Mouse (Mus musculus) neural tube, embryonic 15.5 days (tissue): ENCODE measurements around the gene Pim3. TPM values are rescaled to one million over a fixed set of nuclear protein-coding genes. Genes with fewer than 3 reads are reported as not detected.
A peak's percentile ranks its signal among the peaks of the same experiment; 100 is the strongest.

Experiments
- ATAC-seq: fragments of 200-750 bp; cut with Nextera tagmentation; 2 replicates; pipeline ENCODE4 v1.8.0; 2017; ENCODE audit warnings: mild to moderate bottlenecking, moderate TSS enrichment, moderate library complexity; ENCODE audit not compliant: low FRiP score
- H3K27ac ChIP-seq: fragments of 300-500 bp; sonication (generic); replicated peaks from 2 replicates; pipeline ENCODE4 v1.5.1; 2015; ENCODE audit warnings: mild to moderate bottlenecking, inconsistent platforms
- H3K27me3 ChIP-seq: fragments of 300-500 bp; sonication (generic); replicated peaks from 2 replicates; pipeline ENCODE4 v1.6.1; 2015; ENCODE audit warnings: inconsistent platforms
- H3K36me3 ChIP-seq: fragments of 300-500 bp; sonication (generic); 2 replicates; pipeline ENCODE4 v1.6.1; 2015; ENCODE audit warnings: inconsistent platforms
- H3K4me1 ChIP-seq: fragments of 300-500 bp; sonication (generic); 2 replicates; pipeline ENCODE4 v1.6.1; 2015; ENCODE audit warnings: inconsistent platforms
- H3K4me2 ChIP-seq: fragments of 300-500 bp; sonication (generic); 2 replicates; pipeline ENCODE4 v1.6.1; 2015; ENCODE audit warnings: inconsistent platforms, mild to moderate bottlenecking, moderate library complexity
- H3K4me3 ChIP-seq: fragments of 300-500 bp; sonication (generic); replicated peaks from 2 replicates; pipeline ENCODE4 v1.5.1; 2015; ENCODE audit warnings: mild to moderate bottlenecking, inconsistent platforms
- H3K9ac ChIP-seq: fragments of 300-500 bp; sonication (generic); replicated peaks from 2 replicates; pipeline ENCODE4 v1.6.1; 2015; ENCODE audit warnings: mild to moderate bottlenecking, inconsistent platforms
- H3K9me3 ChIP-seq: fragments of 300-500 bp; sonication (generic); replicated peaks from 2 replicates; pipeline ENCODE4 v1.6.1; 2016; ENCODE audit warnings: inconsistent platforms
- WGBS: fragments of 180-500 bp; shearing (Covaris S2); methylation state at CpG from one replicate; pipeline ENCODE4 v1.1.7; 2015; ENCODE audit warnings: mixed read lengths; 5-methylcytosine and 5-hydroxymethylcytosine counted together
- polyA plus RNA-seq: library from polyadenylated mRNA; unstranded; fragments of >200 nt; fragmentation: Nextera tagmentation; extraction: Ambion mirVana; gene quantifications from 2 replicates; pipeline ENCODE4 v1.2.1, GENCODE M21; 2015

Pim3 gene
- polyA plus RNA-seq, 1 experiment from 2014 or later: 78.7 TPM

GRCm38 (mm10) chr15:88874061-88874460 lies 12.1 kb downstream of the Pim3 start:
- 91% methylated on average over 3 of the region's 3 CpGs for whole genome bisulfite sequencing

GRCm38 (mm10) chr15:88874477-88874876 lies 12.5 kb downstream of the Pim3 start:
- ATAC-seq: no peak
- Histone ChIP-seq H3K4me1 (peaks cover 5% of the 10 kb centered on the region; the same call in 1 of the 2 replicates), H3K27ac (no peak overlapping the region), H3K9ac (no peak overlapping the region), H3K9me3 (no peaks in the 10 kb centered on the region), H3K36me3 (no peaks in the 10 kb centered on the region), H3K4me2 (no peak overlapping the region), H3K27me3 (peaks cover 7% of the 10 kb centered on the region), H3K4me3 (no peak overlapping the region)
- WGBS: 95% methylated on average over 6 of the region's 6 CpGs

More at GRCm38 (mm10) chr15:88874061-88874460, 12.1 kb downstream of the Pim3 start:
- Histone ChIP-seq H3K4me3 (no peak overlapping the region), H3K4me2 (no peak overlapping the region), H3K4me1 (peaks cover 5% of the 10 kb centered on the region; the same call in 1 of the 2 replicates), H3K27ac (no peak overlapping the region), H3K9ac (no peak overlapping the region), H3K36me3 (no peaks in the 10 kb centered on the region), H3K9me3 (no peaks in the 10 kb centered on the region), H3K27me3 (peaks cover 7% of the 10 kb centered on the region)
- ATAC-seq: no peak

GRCm38 (mm10) chr15:88875625-88876081 lies 13.7 kb downstream of the Pim3 start:
- H3K27me3 ChIP-seq: peaks cover 7% of the 10 kb centered on the region
- H3K27ac ChIP-seq: no peak overlapping the region
- peaks cover 5% of the 10 kb centered on the region; the same call in 1 of the 2 replicates for H3K4me1 ChIP-seq
- no peak overlapping the region for H3K9ac ChIP-seq
- H3K4me3 ChIP-seq: no peak overlapping the region
- H3K4me2 ChIP-seq: 0 out of 2 replicates have a peak overlapping the region, but pooled peaks have one; percentile 32
- no peak for ATAC-seq
- no peaks in the 10 kb centered on the region for H3K36me3 ChIP-seq
- no peaks in the 10 kb centered on the region for H3K9me3 ChIP-seq
- 40% methylated on average over 10 of the region's 10 CpGs for WGBS

- WGBS: 14% methylated on average over 28 of the region's 28 CpGs
- Histone ChIP-seq H3K9me3 (no peaks in the 10 kb centered on the region), H3K4me1 (peaks cover 5% of the 10 kb centered on the region; the same call in 1 of the 2 replicates), H3K36me3 (no peaks in the 10 kb centered on the region), H3K27ac (no peak overlapping the region), H3K27me3 (peaks cover 7% of the 10 kb centered on the region), H3K9ac (no peak overlapping the region), H3K4me2 (peak overlapping the region; percentile 32), H3K4me3 (no peak overlapping the region)
- no peak for ATAC-seq
These were observed 14.4 kb downstream of the Pim3 start for GRCm38 (mm10) chr15:88876155-88877020.

- Histone ChIP-seq H3K27me3 (peaks cover 7% of the 10 kb centered on the region), H3K4me1 (peaks cover 5% of the 10 kb centered on the region; the same call in 1 of the 2 replicates), H3K4me3 (no peak overlapping the region), H3K9me3 (no peaks in the 10 kb centered on the region), H3K4me2 (no peak overlapping the region), H3K9ac (no peak overlapping the region), H3K36me3 (no peaks in the 10 kb centered on the region), H3K27ac (no peak overlapping the region)
- WGBS: 84% methylated on average over 10 of the region's 10 CpGs
- ATAC-seq: no peak
These were observed 15.0 kb downstream of the Pim3 start for GRCm38 (mm10) chr15:88877021-88877400.

GRCm38 (mm10) chr15:88881253-88882044 lies 19.5 kb downstream of the Pim3 start:
- Histone ChIP-seq H3K4me1 (peaks cover 1% of the 10 kb centered on the region; the same call in 1 of the 2 replicates), H3K4me3 (no peak overlapping the region), H3K27ac (no peak overlapping the region), H3K27me3 (no peaks in the 10 kb centered on the region; the same call in 1 of the 2 replicates), H3K9ac (no peak overlapping the region), H3K4me2 (no peak overlapping the region), H3K36me3 (no peaks in the 10 kb centered on the region), H3K9me3 (no peaks in the 10 kb centered on the region)
- 59% methylated on average over 22 of the region's 22 CpGs for WGBS
- ATAC-seq: no peak

- no peaks in the 10 kb centered on the region for H3K9me3 ChIP-seq
- H3K27ac ChIP-seq: no peak overlapping the region
- H3K4me1 ChIP-seq: no peaks in the 10 kb centered on the region
- no peak overlapping the region for H3K4me3 ChIP-seq
- no peak overlapping the region for H3K9ac ChIP-seq
- H3K36me3 ChIP-seq: no peaks in the 10 kb centered on the region
- H3K27me3 ChIP-seq: no peaks in the 10 kb centered on the region
- no peak for ATAC-seq
- no peak overlapping the region for H3K4me2 ChIP-seq
- 74% methylated on average over 4 of the region's 4 CpGs for WGBS
These were observed 20.9 kb downstream of the Pim3 start for GRCm38 (mm10) chr15:88882851-88883250.

GRCm38 (mm10) chr15:88883342-88883741 lies 21.4 kb downstream of the Pim3 start:
- no peak overlapping the region for H3K4me2 ChIP-seq
- H3K9me3 ChIP-seq: no peaks in the 10 kb centered on the region
- no peak overlapping the region for H3K4me3 ChIP-seq
- no peak for ATAC-seq
- H3K27ac ChIP-seq: no peak overlapping the region
- WGBS: 91% methylated on average over 9 of the region's 9 CpGs
- H3K36me3 ChIP-seq: no peaks in the 10 kb centered on the region
- no peaks in the 10 kb centered on the region for H3K4me1 ChIP-seq
- H3K9ac ChIP-seq: no peak overlapping the region
- 0 out of 2 replicates have a peak, but pooled peaks cover 2% of the 10 kb centered on the region for H3K27me3 ChIP-seq

GRCm38 (mm10) chr15:88885376-88885775 lies 23.4 kb downstream of the Pim3 start:
- H3K27me3 ChIP-seq: peaks cover 6% of the 10 kb centered on the region; the same call in 1 of the 2 replicates
- no peak overlapping the region for H3K4me2 ChIP-seq
- WGBS: 87% methylated on average over 6 of the region's 6 CpGs
- no peaks in the 10 kb centered on the region for H3K36me3 ChIP-seq
- no peaks in the 10 kb centered on the region for H3K9me3 ChIP-seq
- no peak overlapping the region for H3K4me3 ChIP-seq
- H3K4me1 ChIP-seq: peaks cover 3% of the 10 kb centered on the region
- no peak for ATAC-seq
- H3K9ac ChIP-seq: no peak overlapping the region
- H3K27ac ChIP-seq: no peak overlapping the region

GRCm38 (mm10) chr15:88889032-88889431 lies 27.0 kb downstream of the Pim3 start:
- H3K4me2 ChIP-seq: no peak overlapping the region
- H3K4me3 ChIP-seq: no peak overlapping the region
- no peak overlapping the region for H3K27ac ChIP-seq
- WGBS: 76% methylated on average over 3 of the region's 3 CpGs
- H3K27me3 ChIP-seq: peaks cover 6% of the 10 kb centered on the region
- no peak for ATAC-seq
- H3K9me3 ChIP-seq: no peaks in the 10 kb centered on the region
- H3K36me3 ChIP-seq: no peaks in the 10 kb centered on the region
- no peak overlapping the region for H3K9ac ChIP-seq
- peaks cover 16% of the 10 kb centered on the region for H3K4me1 ChIP-seq

GRCm38 (mm10) chr15:88889994-88890393 lies 28.0 kb downstream of the Pim3 start:
- Histone ChIP-seq H3K4me2 (peak overlapping the region; percentile 95), H3K9me3 (no peaks in the 10 kb centered on the region), H3K4me3 (peak overlapping the region; percentile 48), H3K36me3 (no peaks in the 10 kb centered on the region), H3K27me3 (peaks cover 6% of the 10 kb centered on the region), H3K27ac (no peak overlapping the region), H3K4me1 (peaks cover 16% of the 10 kb centered on the region), H3K9ac (peak overlapping the region; percentile 65)
- no peak for ATAC-seq
- 87% methylated on average over 3 of the region's 3 CpGs for WGBS
